Mouse (Mus musculus): ENCODE measurements around the gene Vps53. TPM values are rescaled to one million over a fixed set of nuclear protein-coding genes. Genes with fewer than 3 reads are reported as not detected.
"Not testable (repeated sequence)": the region's sequence is repeated elsewhere in the genome, so short reads cannot be mapped to it uniquely, and the experiment has no call there.

The Vps53 gene
- polyA plus RNA-seq (2015; fragmentation: Nextera tagmentation; extraction: Ambion mirVana): 17.2 and 19.8 TPM in 2 replicates

DNA sequence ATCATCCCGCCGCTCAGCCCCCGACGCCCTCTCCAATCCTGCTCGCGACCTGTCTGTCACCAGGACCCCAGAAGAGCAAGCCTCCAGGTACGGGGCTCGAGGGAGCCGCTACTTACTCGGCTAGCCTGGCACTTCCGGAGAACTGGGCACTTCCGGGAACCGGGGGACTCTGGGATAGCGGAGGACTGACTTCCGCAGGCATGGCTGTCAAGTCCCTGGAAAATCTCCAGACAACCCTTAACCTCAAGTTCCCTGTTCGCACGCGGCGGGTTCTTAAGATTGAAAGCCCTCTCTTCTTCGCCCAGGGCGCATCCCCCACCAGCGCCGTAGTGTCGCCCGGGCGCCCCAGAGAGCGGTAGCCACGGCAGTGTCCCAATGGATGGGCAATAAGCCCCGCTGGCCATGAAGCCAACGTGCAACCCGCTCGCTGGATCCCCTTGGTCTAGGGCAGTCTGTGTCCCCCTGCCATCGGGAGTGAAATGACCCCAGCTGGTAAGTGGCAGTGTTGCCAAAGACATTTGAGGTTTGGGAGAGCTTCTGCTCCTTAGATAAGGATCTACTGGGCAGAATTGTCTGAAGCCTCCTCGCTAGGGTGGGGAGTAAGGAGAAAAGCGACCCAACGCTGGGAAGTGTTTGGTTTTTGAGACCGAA, at the start of gene Vps53, which contains the start of gene Fam57a:
Gene Vps53, minus strand, starts transcription at position 153 of the 651 bp plus-strand sequence.
Gene Fam57a, plus strand, starts transcription at position 177 of the 651 bp plus-strand sequence.
- DNase-seq: peak; percentile 78
- no peaks in the 10 kb centered on the region for H3K27me3 ChIP-seq
- H3K4me1 ChIP-seq (replicated peaks): peaks cover 17% of the 10 kb centered on the region
- H3K4me2 ChIP-seq: peak within 1 kb of the TSS; percentile 86
- ATAC-seq (ENCODE audit: low read depth): peak; percentile 90
- no peaks in the 10 kb centered on the region for H3K9me3 ChIP-seq (replicated peaks)
- peaks cover 15% of the 10 kb centered on the region; the same call in 1 of the 2 replicates for H3K36me3 ChIP-seq
- WGBS (ENCODE audit: insufficient replicate concordance): under 1% methylated on average over 37 of the region's 37 CpGs
- H3K4me3 ChIP-seq (replicated peaks): peak within 1 kb of the TSS; percentile 93
- peak within 1 kb of the TSS; percentile 84 for H3K9ac ChIP-seq
- H3K27ac ChIP-seq: peak within 1 kb of the TSS; percentile 72

DNA sequence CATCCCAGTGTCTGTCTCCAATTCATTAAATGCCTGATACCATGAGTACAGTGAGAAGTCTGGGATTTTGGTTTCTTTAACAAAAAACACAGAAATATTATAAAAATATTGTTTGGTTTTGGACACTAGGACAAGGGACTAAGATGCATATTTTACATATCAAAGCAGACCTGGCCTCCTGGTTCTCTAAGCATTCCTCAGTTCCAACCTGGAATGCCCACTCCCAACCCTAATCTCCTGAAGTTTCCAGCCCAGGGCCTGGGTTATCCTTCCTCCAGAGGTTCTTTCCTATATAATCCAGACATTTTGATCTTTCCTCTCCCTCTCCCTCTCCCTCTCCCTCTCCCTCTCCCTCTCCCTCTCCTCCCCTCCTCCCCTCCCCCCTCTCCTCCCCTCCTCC, 45.6 kb upstream of the Vps53 start:
- H3K9me3 ChIP-seq (replicated peaks): no peaks in the 10 kb centered on the region
- no peak for DNase-seq
- no peak overlapping the region for H3K27ac ChIP-seq
- ATAC-seq (ENCODE audit: low read depth): no peak
- H3K4me3 ChIP-seq (replicated peaks): no peak overlapping the region
- peaks cover 47% of the 10 kb centered on the region for H3K36me3 ChIP-seq
- H3K27me3 ChIP-seq: no peaks in the 10 kb centered on the region
- H3K9ac ChIP-seq: no peak overlapping the region
- no peak overlapping the region for H3K4me2 ChIP-seq
- H3K4me1 ChIP-seq (replicated peaks): no peaks in the 10 kb centered on the region

DNA sequence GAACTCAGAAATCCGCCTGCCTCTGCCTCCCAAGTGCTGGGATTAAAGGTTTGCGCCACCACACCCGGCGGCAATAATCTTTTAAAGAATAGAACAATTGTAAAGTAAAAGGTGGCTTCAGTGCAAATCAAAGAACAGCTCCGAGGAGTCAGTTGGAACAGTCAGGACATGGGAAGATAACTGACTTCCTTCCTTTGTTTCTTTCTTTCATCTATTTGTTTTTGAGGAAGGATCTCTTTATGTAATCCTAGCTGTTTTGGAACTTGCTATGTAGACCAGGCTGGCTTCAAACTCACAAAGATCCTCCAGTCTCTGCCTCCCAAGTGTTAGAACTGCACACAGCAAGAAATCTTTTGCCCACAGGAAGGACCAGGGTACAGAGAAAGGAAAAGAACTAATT, 45.2 kb upstream of the Vps53 start:
- Histone ChIP-seq H3K9me3 (replicated peaks) (no peaks in the 10 kb centered on the region), H3K4me2 (no peak overlapping the region), H3K27me3 (no peaks in the 10 kb centered on the region), H3K4me1 (replicated peaks) (no peaks in the 10 kb centered on the region), H3K4me3 (replicated peaks) (no peak overlapping the region), H3K36me3 (peaks cover 51% of the 10 kb centered on the region), H3K27ac (no peak overlapping the region), H3K9ac (no peak overlapping the region)
- ATAC-seq (ENCODE audit: low read depth) (no peak), DNase-seq (no peak)
- 79% methylated on average over 5 of the region's 5 CpGs for WGBS (ENCODE audit: insufficient replicate concordance)

DNA sequence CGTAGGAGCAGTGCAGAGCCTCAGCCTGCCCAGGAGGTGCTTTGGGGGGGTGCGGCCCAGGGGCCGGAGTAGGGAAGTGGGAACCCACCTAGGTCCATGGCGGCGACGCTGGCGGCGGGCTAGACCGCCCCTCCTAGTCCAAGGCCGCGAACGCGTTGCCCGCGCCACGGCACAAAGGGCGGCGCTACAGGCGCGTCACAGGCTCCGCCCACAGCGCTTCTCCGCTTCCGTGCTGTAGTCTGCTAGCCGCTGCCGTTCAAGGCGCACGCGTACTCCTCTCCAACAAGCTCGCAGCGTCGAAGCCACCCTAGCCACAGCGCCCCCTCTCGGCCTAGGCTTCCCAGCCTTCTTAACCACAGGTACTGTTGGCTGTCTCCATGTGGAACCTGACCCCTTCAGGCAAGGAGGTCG, 37.9 kb upstream of the Vps53 start, which contains the start of the genes Dbil5 and Gemin4:
Gene Dbil5, plus strand, starts transcription at position 219 of the 411 bp plus-strand sequence.
Gene Gemin4, minus strand, starts transcription at position 275 of the 411 bp plus-strand sequence.
- Histone ChIP-seq H3K4me2 (peak within 1 kb of the TSS; percentile 97), H3K36me3 (peaks cover 43% of the 10 kb centered on the region), H3K9me3 (replicated peaks) (no peaks in the 10 kb centered on the region), H3K4me3 (replicated peaks) (peak within 1 kb of the TSS; percentile 90), H3K27me3 (no peaks in the 10 kb centered on the region), H3K9ac (peak within 1 kb of the TSS; percentile 92), H3K4me1 (replicated peaks) (peaks cover 36% of the 10 kb centered on the region), H3K27ac (peak within 1 kb of the TSS; percentile 79)
- WGBS (ENCODE audit: insufficient replicate concordance): under 1% methylated on average over 35 of the region's 35 CpGs
- ATAC-seq (ENCODE audit: low read depth): peak; percentile 98
- peak; percentile 96 for DNase-seq

DNA sequence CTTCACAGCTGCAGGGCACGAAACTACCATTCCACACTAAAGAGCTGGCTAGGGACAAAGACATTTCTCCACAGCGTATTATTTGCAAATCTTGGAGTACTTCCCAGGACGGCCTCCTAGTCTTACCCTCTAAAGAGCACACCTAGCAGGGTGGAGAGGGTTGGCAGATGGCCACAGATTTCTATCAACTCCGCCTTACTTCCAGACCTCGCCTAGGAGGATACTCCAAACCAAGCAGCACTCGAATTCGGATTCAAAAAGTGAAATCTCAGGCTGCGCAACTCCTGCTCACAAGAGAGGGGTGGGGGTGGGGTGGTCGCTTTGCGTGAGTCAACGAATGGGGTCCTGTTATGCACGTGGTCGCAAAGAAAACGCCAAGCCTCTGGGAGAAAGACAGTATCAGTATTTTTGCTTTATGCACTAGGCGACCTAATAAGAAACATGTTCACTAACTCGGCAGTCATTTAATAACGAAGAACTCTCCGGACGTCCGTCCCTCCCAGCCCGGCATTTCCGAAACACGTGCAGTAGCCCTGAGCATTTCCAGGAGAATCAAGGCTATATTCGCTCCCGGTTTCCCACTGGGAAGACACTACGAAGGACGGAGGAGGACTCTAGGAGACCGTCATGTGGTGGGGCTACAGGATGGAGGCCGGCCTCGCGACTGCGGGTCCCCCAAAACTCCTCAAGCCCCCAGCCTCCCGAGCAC, 37.4 kb upstream of the Vps53 start:
- peak overlapping the region; percentile 79 for H3K27ac ChIP-seq
- WGBS (ENCODE audit: insufficient replicate concordance): 2% methylated on average over 33 of the region's 33 CpGs
- no peaks in the 10 kb centered on the region for H3K9me3 ChIP-seq (replicated peaks)
- H3K4me3 ChIP-seq (replicated peaks): peak overlapping the region; percentile 90
- peaks cover 36% of the 10 kb centered on the region for H3K4me1 ChIP-seq (replicated peaks)
- no peak for DNase-seq
- no peak; the same call in 1 of the 2 replicates for ATAC-seq (ENCODE audit: low read depth)
- peak overlapping the region; percentile 97 for H3K4me2 ChIP-seq
- H3K27me3 ChIP-seq: no peaks in the 10 kb centered on the region
- peaks cover 47% of the 10 kb centered on the region for H3K36me3 ChIP-seq
- H3K9ac ChIP-seq: peak overlapping the region; percentile 92

DNA sequence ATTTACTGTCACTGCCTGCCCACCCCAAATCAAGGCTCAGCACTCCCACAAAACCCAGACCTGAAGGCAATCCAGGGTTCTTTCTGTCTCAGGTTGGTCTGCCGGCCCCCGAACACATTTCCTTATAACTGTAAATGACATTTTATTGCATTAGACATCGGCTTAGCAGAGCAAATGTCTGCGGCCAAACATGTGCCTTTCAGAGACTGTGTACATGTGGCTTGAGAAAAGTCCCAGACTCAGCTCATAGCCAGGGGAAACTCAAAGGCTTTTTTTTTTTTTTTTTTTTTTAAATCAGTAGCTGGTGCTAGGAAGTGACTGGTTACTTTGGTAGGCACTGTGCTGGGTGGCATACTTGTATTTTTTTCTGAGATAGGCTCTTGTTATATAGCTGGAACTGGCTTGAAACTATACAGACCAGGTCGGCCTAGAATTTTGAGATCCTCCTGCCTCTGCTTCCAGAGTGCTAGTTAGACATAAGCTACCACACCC, 36.6 kb upstream of the Vps53 start:
- Histone ChIP-seq H3K36me3 (peaks cover 45% of the 10 kb centered on the region), H3K4me2 (peak overlapping the region; percentile 97), H3K9me3 (replicated peaks) (no peaks in the 10 kb centered on the region), H3K27ac (peak overlapping the region; percentile 79; the same call in 1 of the 2 replicates), H3K9ac (peak overlapping the region; percentile 92), H3K4me1 (replicated peaks) (peaks cover 36% of the 10 kb centered on the region), H3K27me3 (no peaks in the 10 kb centered on the region), H3K4me3 (replicated peaks) (peak overlapping the region; percentile 90)
- ATAC-seq (ENCODE audit: low read depth): no peak
- no peak for DNase-seq
- 77% methylated on average over 5 of the region's 5 CpGs for WGBS (ENCODE audit: insufficient replicate concordance)

DNA sequence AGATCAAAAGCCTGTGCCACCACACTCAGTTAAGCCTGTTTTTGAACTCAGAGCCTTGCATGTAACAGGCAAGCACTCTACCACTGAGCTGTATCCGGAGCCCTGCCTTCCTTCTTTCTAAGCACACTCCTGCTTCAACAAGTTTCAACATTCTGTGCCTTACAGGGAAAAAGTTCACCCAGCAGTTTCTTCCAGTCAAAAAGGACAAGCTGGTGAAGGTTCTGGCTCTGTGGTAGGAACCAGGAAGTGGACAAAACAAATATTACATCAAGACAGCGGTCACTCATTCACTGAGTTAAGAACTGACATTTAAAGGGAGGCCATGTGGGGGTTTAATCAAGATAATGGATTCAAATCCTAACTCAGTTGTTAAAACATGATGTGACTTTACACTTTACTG, 35.6 kb upstream of the Vps53 start:
- Histone ChIP-seq H3K27ac (no peak overlapping the region), H3K36me3 (peaks cover 44% of the 10 kb centered on the region), H3K9me3 (replicated peaks) (no peaks in the 10 kb centered on the region), H3K27me3 (no peaks in the 10 kb centered on the region), H3K9ac (no peak overlapping the region), H3K4me2 (no peak overlapping the region), H3K4me1 (replicated peaks) (peaks cover 36% of the 10 kb centered on the region), H3K4me3 (replicated peaks) (no peak overlapping the region)
- DNase-seq (no peak), ATAC-seq (ENCODE audit: low read depth) (no peak)
- WGBS (ENCODE audit: insufficient replicate concordance): 81% methylated on average over 2 of the region's 2 CpGs

DNA sequence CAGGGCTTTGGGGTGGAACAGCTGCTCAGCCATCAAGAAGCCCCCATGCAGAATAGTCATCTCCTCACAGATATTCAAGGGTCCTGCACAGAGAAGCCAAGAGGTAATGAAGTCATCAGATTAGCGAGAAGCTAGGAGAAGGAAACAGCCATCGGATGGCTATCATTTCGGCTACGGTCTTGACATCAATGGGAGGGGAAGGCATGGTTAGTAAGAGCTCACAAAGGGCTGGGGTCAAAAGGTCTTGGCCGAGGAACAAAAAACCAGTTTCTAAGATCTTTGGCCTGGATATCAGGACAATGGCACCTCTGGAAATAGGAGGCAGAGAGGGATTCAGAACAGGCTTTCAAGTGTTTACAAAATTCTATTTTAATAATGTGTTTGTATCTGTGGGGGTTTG, 34.4 kb upstream of the Vps53 start:
- Histone ChIP-seq H3K27ac (no peak overlapping the region), H3K9me3 (replicated peaks) (no peaks in the 10 kb centered on the region), H3K27me3 (no peaks in the 10 kb centered on the region), H3K4me3 (replicated peaks) (no peak overlapping the region), H3K36me3 (peaks cover 49% of the 10 kb centered on the region), H3K4me1 (replicated peaks) (peaks cover 36% of the 10 kb centered on the region), H3K4me2 (no peak overlapping the region), H3K9ac (no peak overlapping the region)
- ATAC-seq (ENCODE audit: low read depth) (no peak), DNase-seq (no peak)
- WGBS (ENCODE audit: insufficient replicate concordance): 83% methylated on average over 5 of the region's 5 CpGs

DNA sequence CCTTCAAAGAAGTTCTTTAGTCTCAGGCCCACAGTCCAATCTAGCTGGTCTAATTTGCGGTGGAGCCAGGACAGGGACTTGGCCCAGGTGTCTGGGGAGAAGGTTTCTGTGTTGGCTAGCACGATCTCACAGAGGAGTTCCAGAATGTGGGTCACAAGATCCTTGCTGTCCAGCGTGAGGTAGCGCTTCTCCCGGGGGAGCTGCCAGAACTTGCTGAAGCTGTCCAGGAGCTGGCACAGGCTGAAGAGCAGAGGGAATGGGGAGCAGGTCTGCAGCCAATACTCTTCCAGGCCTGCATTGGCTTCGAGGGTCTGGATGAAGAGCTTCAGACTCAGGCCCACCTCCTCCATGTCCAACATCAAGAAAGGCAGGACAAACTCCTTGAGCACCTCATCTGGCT, 32.1 kb upstream of the Vps53 start:
- DNase-seq; H3K27ac ChIP-seq; H3K27me3 ChIP-seq; ATAC-seq (ENCODE audit: low read depth); H3K9me3 ChIP-seq (replicated peaks); H3K4me3 ChIP-seq (replicated peaks); H3K9ac ChIP-seq; H3K4me2 ChIP-seq: not testable (repeated sequence)
- H3K36me3 ChIP-seq: peaks cover 53% of the 10 kb centered on the region
- peaks cover 18% of the 10 kb centered on the region for H3K4me1 ChIP-seq (replicated peaks)
- WGBS (ENCODE audit: insufficient replicate concordance): 96% methylated on average over 5 of the region's 6 CpGs

DNA sequence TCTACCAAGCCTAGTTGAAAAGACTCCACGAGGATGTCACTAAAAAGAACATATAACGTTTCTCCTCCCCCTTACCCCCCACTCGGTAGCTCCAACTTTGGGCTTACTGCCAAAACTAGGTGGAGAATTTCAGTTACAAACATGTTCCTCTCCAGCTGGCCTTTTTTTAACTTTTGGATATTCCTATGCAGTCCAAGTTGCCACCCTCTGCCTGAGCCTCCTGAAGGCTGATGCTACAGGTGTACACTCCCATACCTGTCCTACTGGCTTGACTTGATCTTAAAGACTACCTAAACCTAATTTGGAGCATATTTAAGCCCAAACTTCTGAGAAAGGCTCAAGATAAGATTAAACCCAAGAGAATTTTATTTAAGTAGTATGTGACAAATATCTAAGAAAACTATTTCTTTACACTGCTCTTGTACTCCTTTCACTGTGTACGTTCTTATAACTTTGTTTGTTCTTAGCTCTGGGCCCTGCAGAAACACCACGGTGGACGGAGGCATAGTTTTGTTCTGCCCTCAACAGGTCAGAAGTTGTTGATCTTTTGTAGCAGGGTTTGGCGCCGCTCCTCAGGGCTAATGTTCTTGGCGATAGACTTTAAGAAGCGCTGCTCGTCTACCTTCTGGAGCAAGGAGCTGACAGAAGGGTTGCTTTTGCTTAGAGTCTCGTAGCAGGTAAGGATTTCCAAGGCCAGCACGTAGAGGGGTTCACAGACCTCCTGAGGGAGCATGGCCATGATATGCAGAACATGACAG, 31.0 kb upstream of the Vps53 start:
- Histone ChIP-seq H3K4me1 (replicated peaks) (peaks cover 7% of the 10 kb centered on the region; the same call in 1 of the 2 replicates), H3K4me3 (replicated peaks) (no peak overlapping the region), H3K36me3 (peaks cover 53% of the 10 kb centered on the region), H3K9me3 (replicated peaks) (no peaks in the 10 kb centered on the region), H3K27ac (no peak overlapping the region), H3K4me2 (no peak overlapping the region), H3K27me3 (no peaks in the 10 kb centered on the region), H3K9ac (no peak overlapping the region)
- DNase-seq (no peak), ATAC-seq (ENCODE audit: low read depth) (no peak)
- WGBS (ENCODE audit: insufficient replicate concordance): 78% methylated on average over 13 of the region's 13 CpGs

DNA sequence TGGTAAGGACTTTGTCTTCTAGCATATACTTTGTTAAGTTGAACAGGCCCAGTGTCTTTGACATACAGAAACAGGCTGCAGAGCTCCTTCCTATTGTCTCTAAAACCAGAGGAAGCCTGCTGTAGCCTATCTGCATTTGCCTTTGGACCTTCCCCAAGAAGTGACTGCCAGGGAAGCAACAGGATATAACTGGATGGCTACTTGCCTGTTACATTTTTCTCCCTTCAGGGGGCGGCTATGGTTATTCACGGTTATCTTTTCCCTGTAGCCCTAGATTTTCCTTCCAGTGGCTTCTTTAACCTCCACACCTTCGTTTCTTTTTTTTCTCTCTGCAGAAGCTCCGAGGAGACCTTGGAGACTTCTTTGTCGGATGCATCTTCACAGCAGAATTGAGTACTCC, 27.3 kb upstream of the Vps53 start:
- DNase-seq (no peak), ATAC-seq (ENCODE audit: low read depth) (no peak)
- H3K27ac ChIP-seq: no peak overlapping the region
- WGBS (ENCODE audit: insufficient replicate concordance): 78% methylated on average over 5 of the region's 5 CpGs
- peaks cover 27% of the 10 kb centered on the region for H3K36me3 ChIP-seq
- H3K4me3 ChIP-seq (replicated peaks): no peak overlapping the region
- no peak overlapping the region; the same call in 1 of the 2 replicates for H3K9ac ChIP-seq
- no peaks in the 10 kb centered on the region for H3K9me3 ChIP-seq (replicated peaks)
- H3K27me3 ChIP-seq: peaks cover 21% of the 10 kb centered on the region
- H3K4me2 ChIP-seq: no peak overlapping the region
- peaks cover 15% of the 10 kb centered on the region for H3K4me1 ChIP-seq (replicated peaks)

Data from liver, embryonic 13.5 days (tissue).